Mouse (Mus musculus) myocyte (in vitro differentiated cells): ENCODE data around the gene Tns2.

Experiments
- CEBPB ChIP-seq: IDR thresholded peaks from 2 replicates; pipeline ENCODE4 v1.6.1; 2011; ENCODE audit warnings: mild to moderate bottlenecking, moderate library complexity; ENCODE audit not compliant: poor library complexity, insufficient read depth, severe bottlenecking
- E2F4 ChIP-seq: IDR thresholded peaks from one replicate; pipeline ENCODE4 v1.6.1; 2011; ENCODE audit warnings: mild to moderate bottlenecking, control low read depth, moderate library complexity; ENCODE audit not compliant: insufficient read depth
- MAX ChIP-seq: IDR thresholded peaks from one replicate; pipeline ENCODE4 v1.6.1; 2011; ENCODE audit warnings: low read depth, mild to moderate bottlenecking, control low read depth
- POLR2A ChIP-seq: IDR thresholded peaks from one replicate; pipeline ENCODE4 v1.6.1; 2011; ENCODE audit warnings: low read depth, mild to moderate bottlenecking, control low read depth, moderate library complexity; ENCODE audit not compliant: insufficient read length
- POLR2AphosphoS2 ChIP-seq: IDR thresholded peaks from one replicate; pipeline ENCODE4 v1.6.1; 2011; ENCODE audit warnings: low read depth, control low read depth; ENCODE audit not compliant: insufficient read length
- REST ChIP-seq: IDR thresholded peaks from one replicate; pipeline ENCODE4 v1.6.1; 2011; ENCODE audit warnings: mild to moderate bottlenecking, control low read depth, moderate library complexity; ENCODE audit not compliant: insufficient read depth, insufficient read length
- SRF ChIP-seq: IDR thresholded peaks from one replicate; pipeline ENCODE4 v1.6.1; 2011; ENCODE audit warnings: low read depth; ENCODE audit not compliant: control insufficient read depth, insufficient read length
- TCF12 ChIP-seq: IDR thresholded peaks from one replicate; pipeline ENCODE4 v1.6.1; 2011; ENCODE audit warnings: mild to moderate bottlenecking, control low read depth; ENCODE audit not compliant: poor library complexity, insufficient read depth, severe bottlenecking
- USF1 ChIP-seq: IDR thresholded peaks from one replicate; pipeline ENCODE4 v1.6.1; 2011; ENCODE audit warnings: low read depth, mild to moderate bottlenecking, control low read depth, moderate library complexity

- TF ChIP-seq TCF12 (no peak), POLR2A (peak; percentile 33), CEBPB (no peak), SRF (no peak), POLR2AphosphoS2 (no peak), USF1 (no peak), MAX (no peak), E2F4 (no peak), REST (no peak)
Measured at GRCm38 (mm10) chr15:102110701-102111494, 10.7 kb downstream of the Tns2 start.
